Mouse (Mus musculus) limb, embryonic 13.5 days (tissue): ENCODE measurements around the gene Trip13. TPM values are rescaled to one million over a fixed set of nuclear protein-coding genes. Genes with fewer than 3 reads are reported as not detected.

Experiments
- ATAC-seq: fragments of 200-750 bp; cut with Nextera tagmentation; 2 replicates; pipeline ENCODE4 v1.8.0; 2017; ENCODE audit warnings: low read depth, moderate number of reproducible peaks, moderate TSS enrichment; ENCODE audit not compliant: low FRiP score
- H3K27ac ChIP-seq: fragments of 300-500 bp; sonication (generic); 2 replicates; pipeline ENCODE4 v1.5.1; 2015; ENCODE audit warnings: inconsistent platforms, mild to moderate bottlenecking, moderate library complexity
- H3K27me3 ChIP-seq: fragments of 300-500 bp; sonication (generic); 2 replicates; pipeline ENCODE4 v1.6.1; 2015; ENCODE audit warnings: mild to moderate bottlenecking, inconsistent platforms
- H3K36me3 ChIP-seq: fragments of 300-500 bp; sonication (generic); 2 replicates; pipeline ENCODE4 v1.6.1; 2015; ENCODE audit warnings: inconsistent platforms, mild to moderate bottlenecking, moderate library complexity
- H3K4me1 ChIP-seq: fragments of 300-500 bp; sonication (generic); 2 replicates; pipeline ENCODE4 v1.6.1; 2015; ENCODE audit warnings: inconsistent platforms
- H3K4me2 ChIP-seq: fragments of 300-500 bp; sonication (generic); replicated peaks from 2 replicates; pipeline ENCODE4 v1.6.1; 2015; ENCODE audit warnings: inconsistent platforms, mild to moderate bottlenecking, moderate library complexity
- H3K4me3 ChIP-seq: fragments of 300-500 bp; sonication (generic); 2 replicates; pipeline ENCODE4 v1.5.1; 2015; ENCODE audit warnings: moderate library complexity, mild to moderate bottlenecking, inconsistent platforms
- H3K9ac ChIP-seq: fragments of 300-500 bp; sonication (generic); 2 replicates; pipeline ENCODE4 v1.6.1; 2015; ENCODE audit warnings: mild to moderate bottlenecking, inconsistent platforms
- H3K9me3 ChIP-seq: fragments of 300-500 bp; sonication (generic); 2 replicates; pipeline ENCODE4 v1.6.1; 2016; ENCODE audit warnings: inconsistent platforms
- WGBS: fragments of 180-500 bp; shearing (Covaris S2); methylation state at CpG from one replicate; pipeline ENCODE4 v1.1.7; 2015; 5-methylcytosine and 5-hydroxymethylcytosine counted together
- polyA plus RNA-seq: library from polyadenylated mRNA; unstranded; fragments of >200 nt; fragmentation: Nextera tagmentation; extraction: Ambion mirVana; gene quantifications from 2 replicates; pipeline ENCODE4 v1.2.1, GENCODE M21; 2015

The Trip13 gene
- polyA plus RNA-seq, result 42.9 and 43.8 TPM in 2 replicates

DNA sequence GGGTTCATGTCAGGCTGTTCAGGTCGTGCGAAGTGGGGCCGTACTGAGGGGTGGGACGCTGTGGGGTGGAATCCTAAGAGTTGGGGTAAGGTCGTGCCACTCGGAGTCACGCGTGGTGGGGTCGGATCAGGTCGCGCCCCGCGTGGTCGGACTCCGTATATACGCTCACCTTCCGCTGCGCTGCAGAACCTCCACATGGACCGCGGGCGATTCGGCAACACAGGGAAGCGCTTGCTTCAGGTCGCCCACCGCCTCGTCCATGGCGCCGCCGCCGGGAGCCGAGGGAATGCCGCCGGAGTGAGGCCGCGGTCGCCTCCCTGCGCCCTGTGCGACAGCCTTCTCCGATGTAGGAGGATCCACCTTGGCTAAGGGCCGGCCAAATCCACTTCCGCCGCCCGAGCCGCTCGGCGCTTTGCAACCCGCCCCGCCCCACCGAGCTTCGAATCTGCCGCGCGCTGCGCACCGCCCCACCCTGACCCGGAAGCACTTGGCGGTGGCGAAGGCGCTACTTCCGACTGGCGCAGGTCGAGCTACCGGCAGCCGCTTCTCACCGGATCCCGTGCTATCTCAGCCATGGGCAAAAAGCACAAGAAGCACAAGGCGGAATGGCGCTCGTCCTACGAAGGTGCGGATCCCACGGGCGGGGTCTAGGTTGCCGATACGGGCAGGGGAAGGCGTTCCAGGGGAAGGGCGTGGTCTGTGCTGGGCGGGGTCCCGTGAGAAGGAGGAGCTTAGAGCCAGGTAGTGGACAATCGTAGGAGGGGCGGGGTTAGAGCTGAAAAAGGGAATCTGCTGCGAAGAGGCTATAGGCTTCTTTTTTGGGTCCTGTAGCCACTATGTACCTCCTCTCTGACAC, at the start of gene Trip13, which contains the start of gene Brd9:
Gene Trip13 (minus strand): TSS at position 464 of the 856 bp plus-strand sequence.
Gene Brd9 (plus strand): TSS at position 491 of the 856 bp plus-strand sequence.
- Histone ChIP-seq H3K4me2 (peak within 1 kb of the TSS; percentile 69), H3K27me3 (no peaks in the 10 kb centered on the region), H3K36me3 (peaks cover 58% of the 10 kb centered on the region), H3K27ac (peak within 1 kb of the TSS; percentile 83), H3K4me1 (peaks cover 15% of the 10 kb centered on the region), H3K9ac (peak within 1 kb of the TSS; percentile 75), H3K9me3 (no peaks in the 10 kb centered on the region), H3K4me3 (peak within 1 kb of the TSS; percentile 80)
- ATAC-seq, result peak; percentile 97
- WGBS, result under 1% methylated on average over 81 of the region's 82 CpGs

DNA sequence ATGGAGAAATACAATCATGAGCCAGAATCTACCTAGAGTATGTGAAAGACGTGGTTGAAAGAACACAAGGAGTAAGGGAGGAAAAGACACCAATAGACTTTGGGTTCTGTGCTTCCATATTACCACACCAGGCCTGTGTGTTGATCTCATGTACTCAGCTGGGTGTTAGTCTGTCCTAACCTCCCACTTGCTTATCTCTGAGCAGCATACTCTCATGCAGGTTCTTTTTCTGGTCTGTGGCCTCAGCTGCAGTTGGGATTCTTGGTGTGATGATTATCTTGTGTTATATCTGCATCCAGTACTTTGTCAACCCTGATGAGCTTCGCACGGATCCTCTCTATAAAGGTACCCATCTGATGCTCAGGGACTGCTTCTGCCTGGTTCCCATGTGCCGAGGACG, 39.4 kb upstream of the Trip13 start:
- Histone ChIP-seq H3K4me2 (no peak overlapping the region), H3K27me3 (no peaks in the 10 kb centered on the region), H3K9ac (no peak overlapping the region), H3K36me3 (no peaks in the 10 kb centered on the region), H3K9me3 (no peaks in the 10 kb centered on the region), H3K4me1 (no peaks in the 10 kb centered on the region), H3K4me3 (no peak overlapping the region), H3K27ac (no peak overlapping the region)
- ATAC-seq, result no peak
- WGBS, result 82% methylated on average over 5 of the region's 5 CpGs

DNA sequence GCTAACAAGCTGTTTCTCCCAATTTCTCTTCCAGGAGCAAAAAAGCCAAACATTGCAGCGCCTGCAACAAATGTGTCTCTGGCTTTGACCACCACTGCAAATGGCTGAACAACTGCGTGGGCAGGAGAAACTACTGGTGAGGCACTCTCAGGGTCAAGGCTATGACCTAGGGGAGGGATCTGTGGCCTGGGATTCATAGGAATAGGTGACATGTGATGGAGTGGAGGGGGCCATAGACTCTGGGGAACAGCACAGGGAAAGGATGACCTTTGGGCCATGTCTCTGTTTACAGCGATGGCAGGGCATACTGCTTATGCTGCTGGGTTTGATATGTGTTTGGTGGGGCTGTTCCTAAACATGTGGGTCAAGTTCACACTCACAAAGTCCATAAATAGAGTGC, 36.9 kb upstream of the Trip13 start:
- WGBS, result 84% methylated on average over 3 of the region's 3 CpGs
- Histone ChIP-seq H3K27ac (no peak overlapping the region), H3K27me3 (no peaks in the 10 kb centered on the region), H3K36me3 (no peaks in the 10 kb centered on the region), H3K4me3 (no peak overlapping the region), H3K9me3 (no peaks in the 10 kb centered on the region), H3K9ac (no peak overlapping the region), H3K4me1 (no peaks in the 10 kb centered on the region), H3K4me2 (no peak overlapping the region)
- ATAC-seq, result no peak

DNA sequence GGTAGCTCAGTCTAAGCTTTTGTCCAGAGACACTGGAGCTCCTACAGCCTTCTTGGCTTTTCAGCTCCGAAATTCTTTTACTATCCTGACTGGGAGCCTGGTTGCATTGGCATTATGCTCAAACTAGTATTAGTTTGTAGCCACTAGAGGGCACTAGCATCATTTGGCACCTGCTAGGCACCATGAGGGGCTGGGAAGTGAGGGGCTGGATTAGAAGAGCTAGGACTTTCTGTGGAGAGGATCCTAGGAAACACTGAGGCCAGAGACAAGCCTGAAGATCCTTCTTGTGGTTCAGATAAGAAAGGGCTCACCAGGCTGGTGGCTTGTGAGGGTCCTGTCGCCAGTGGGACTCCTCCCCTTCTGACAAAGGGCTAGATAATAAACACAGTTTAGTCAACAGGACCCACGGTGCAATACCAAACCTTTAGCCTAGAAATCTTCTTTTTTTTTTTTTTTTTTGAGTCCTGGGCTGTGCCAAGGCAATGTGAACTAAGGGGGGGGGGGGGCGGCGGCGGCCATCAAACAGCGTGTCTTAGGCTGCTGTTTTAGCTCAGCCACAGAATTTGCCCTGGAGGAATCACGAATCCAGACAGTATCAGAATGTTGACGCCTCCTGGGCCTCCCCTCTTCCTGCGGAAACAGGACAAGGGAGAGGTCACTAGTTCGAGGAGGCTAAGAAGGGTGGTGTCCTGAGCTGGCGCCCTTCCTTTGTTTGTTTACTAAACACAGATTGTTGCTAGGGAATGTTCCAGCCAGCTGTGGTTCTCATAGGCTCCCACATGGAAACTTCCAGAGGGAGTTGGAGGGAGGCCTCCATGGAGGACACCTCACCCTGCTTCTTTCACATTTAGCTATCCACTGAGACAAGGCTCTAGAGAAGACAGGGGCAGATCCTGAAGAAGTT, 33.2 kb upstream of the Trip13 start:
- WGBS, result 31% methylated on average over 12 of the region's 12 CpGs
- H3K4me2 ChIP-seq, result peak overlapping the region; percentile 17

GRCm38 (mm10) chr13:73963551-73963950, 26.0 kb upstream of the Trip13 start, which contains the start of gene Zdhhc11:
Gene Zdhhc11 (plus strand): TSS chr13:73963851.
- H3K36me3 ChIP-seq, result peaks cover 40% of the 10 kb centered on the region
- no peak within 1 kb of the TSS for H3K9ac ChIP-seq
- H3K4me2 ChIP-seq, result no peak within 1 kb of the TSS
- 85% methylated on average over 5 of the region's 5 CpGs for WGBS
- no peaks in the 10 kb centered on the region for H3K4me1 ChIP-seq
- 0 out of 2 replicates have a peak, but pooled peaks cover 4% of the 10 kb centered on the region for H3K27me3 ChIP-seq
- H3K9me3 ChIP-seq, result no peaks in the 10 kb centered on the region
- ATAC-seq, result no peak
- no peak within 1 kb of the TSS for H3K27ac ChIP-seq
- no peak within 1 kb of the TSS for H3K4me3 ChIP-seq

More for the DNA sequence above, 33.2 kb upstream of the Trip13 start:
- Histone ChIP-seq H3K27me3 (0 out of 2 replicates have a peak, but pooled peaks cover 3% of the 10 kb centered on the region), H3K4me1 (no peaks in the 10 kb centered on the region), H3K9me3 (no peaks in the 10 kb centered on the region), H3K36me3 (no peaks in the 10 kb centered on the region), H3K9ac (no peak overlapping the region), H3K27ac (no peak overlapping the region), H3K4me3 (no peak overlapping the region)
- peak; percentile 82 for ATAC-seq

DNA sequence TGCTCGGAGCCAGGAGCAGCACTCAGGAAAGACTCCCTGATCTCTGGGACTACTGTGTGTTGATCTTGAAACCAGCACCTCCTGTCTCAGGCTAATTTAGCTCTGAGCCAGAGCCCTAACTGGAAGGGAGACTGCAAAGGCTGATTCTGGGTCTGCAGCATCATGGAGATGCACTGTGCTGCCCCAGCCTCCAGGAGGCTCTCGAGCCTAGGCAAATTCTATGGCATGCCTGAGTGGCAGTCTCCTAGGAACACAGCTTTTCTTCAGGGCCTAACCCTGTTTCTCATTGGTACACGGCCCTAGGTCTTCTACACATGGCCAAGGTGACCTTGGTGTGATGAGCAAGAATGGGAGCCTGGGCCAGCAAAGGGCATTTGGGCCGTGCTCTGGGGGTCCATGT, 23.6 kb upstream of the Trip13 start:
- Histone ChIP-seq H3K27me3 (0 out of 2 replicates have a peak, but pooled peaks cover 4% of the 10 kb centered on the region), H3K27ac (no peak overlapping the region), H3K36me3 (peaks cover 63% of the 10 kb centered on the region), H3K9ac (no peak overlapping the region), H3K9me3 (no peaks in the 10 kb centered on the region), H3K4me3 (no peak overlapping the region), H3K4me1 (no peaks in the 10 kb centered on the region), H3K4me2 (no peak overlapping the region)
- WGBS, result 87% methylated on average over 4 of the region's 4 CpGs
- ATAC-seq, result no peak

DNA sequence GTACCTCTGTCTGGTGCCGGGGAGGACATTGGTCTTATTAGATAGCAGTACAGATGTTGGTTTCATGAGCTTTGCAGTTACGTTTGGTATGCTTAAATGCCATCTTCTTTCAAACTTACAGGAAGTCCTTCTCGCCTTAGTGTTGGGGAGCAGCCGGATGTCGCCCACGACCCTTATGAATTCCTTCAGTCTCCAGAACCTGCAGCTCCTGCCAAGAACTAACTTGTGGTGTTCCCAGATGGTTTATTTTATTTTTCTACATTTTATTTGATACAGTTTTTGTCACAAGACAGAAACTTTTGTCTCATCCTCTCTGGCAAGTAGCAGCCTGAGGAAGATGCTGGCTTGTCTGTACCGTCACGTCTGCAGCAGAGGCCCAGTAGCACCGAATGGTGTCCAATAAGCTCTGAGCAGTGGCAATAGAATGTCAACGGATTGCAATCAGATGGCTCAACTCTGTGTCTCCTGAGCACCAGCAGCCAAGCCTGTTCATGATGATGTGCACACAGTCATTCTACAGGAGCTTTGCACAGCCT, 22.6 kb upstream of the Trip13 start:
- WGBS, result 91% methylated on average over 10 of the region's 10 CpGs
- H3K4me3 ChIP-seq, result no peak overlapping the region
- peaks cover 73% of the 10 kb centered on the region for H3K36me3 ChIP-seq
- H3K4me2 ChIP-seq, result no peak overlapping the region
- H3K4me1 ChIP-seq, result no peaks in the 10 kb centered on the region
- ATAC-seq, result no peak
- H3K9ac ChIP-seq, result no peak overlapping the region
- H3K27ac ChIP-seq, result no peak overlapping the region
- no peaks in the 10 kb centered on the region for H3K9me3 ChIP-seq
- no peaks in the 10 kb centered on the region for H3K27me3 ChIP-seq

GRCm38 (mm10) chr13:73955531-73955930, 17.9 kb upstream of the Trip13 start:
- Histone ChIP-seq H3K4me3 (no peak overlapping the region), H3K36me3 (peaks cover 97% of the 10 kb centered on the region), H3K27me3 (no peaks in the 10 kb centered on the region), H3K27ac (no peak overlapping the region), H3K9me3 (no peaks in the 10 kb centered on the region), H3K9ac (no peak overlapping the region), H3K4me1 (no peaks in the 10 kb centered on the region), H3K4me2 (no peak overlapping the region)
- no peak for ATAC-seq
- 87% methylated on average over 5 of the region's 5 CpGs for WGBS

DNA sequence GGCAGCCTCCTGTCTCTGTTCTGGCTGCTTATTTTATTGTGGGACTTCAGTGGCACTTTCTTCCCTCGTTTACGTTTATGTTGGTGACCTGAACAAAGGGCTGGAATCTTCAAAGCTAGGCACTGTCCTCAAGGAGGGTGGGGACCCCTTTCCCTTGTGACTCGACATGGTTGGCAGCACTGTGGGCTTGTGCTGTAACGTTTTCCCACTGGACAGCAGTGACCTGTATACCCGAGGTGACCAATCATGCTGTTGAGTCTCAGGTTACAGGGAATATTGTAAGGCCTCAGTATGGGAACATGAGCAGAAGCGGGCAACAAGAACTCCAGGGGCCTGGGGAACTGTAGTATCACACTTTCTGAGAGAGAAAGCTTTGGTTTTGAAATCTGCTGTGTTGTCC, 17.1 kb upstream of the Trip13 start:
- Histone ChIP-seq H3K27ac (no peak overlapping the region), H3K4me2 (no peak overlapping the region), H3K4me3 (no peak overlapping the region), H3K9ac (no peak overlapping the region), H3K36me3 (peaks cover 97% of the 10 kb centered on the region), H3K9me3 (no peaks in the 10 kb centered on the region), H3K27me3 (no peaks in the 10 kb centered on the region), H3K4me1 (no peaks in the 10 kb centered on the region)
- 44% methylated on average over 6 of the region's 6 CpGs for WGBS
- ATAC-seq, result no peak

DNA sequence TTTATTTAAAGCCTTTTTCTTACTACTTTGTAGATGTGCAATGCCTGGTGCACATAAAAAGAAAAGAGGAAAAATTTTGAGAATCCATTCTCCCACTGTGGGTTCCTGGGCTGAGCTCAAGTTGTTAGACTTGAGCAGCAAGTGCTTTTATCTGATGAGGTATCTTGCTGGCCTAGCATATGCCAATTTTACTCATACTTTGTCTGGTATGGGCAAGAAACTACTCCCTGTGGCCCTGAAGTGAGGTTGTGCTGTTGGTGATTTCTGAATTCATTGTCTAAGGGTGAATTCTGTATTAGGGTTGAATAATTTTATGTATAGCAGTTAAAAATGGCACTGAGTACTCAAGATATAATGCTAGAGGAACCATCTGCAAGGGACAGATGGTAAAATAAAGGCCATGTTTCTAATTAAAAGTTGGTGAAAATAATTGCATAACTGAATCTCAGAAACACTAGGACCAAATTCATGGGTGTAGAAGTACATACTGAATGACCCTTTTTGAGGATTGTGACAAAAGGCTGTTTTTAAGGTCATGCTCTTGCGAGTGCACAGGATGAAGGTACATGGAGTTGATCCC, 16.1 kb upstream of the Trip13 start:
- Histone ChIP-seq H3K27ac (no peak overlapping the region), H3K4me1 (no peaks in the 10 kb centered on the region), H3K9me3 (no peaks in the 10 kb centered on the region), H3K9ac (no peak overlapping the region), H3K4me2 (no peak overlapping the region), H3K27me3 (no peaks in the 10 kb centered on the region), H3K4me3 (no peak overlapping the region), H3K36me3 (peaks cover 97% of the 10 kb centered on the region)
- ATAC-seq, result no peak
- 96% methylated on average over 1 of the region's 1 CpGs for WGBS

- Histone ChIP-seq H3K4me1 (no peaks in the 10 kb centered on the region), H3K9me3 (no peaks in the 10 kb centered on the region), H3K9ac (no peak overlapping the region), H3K27me3 (no peaks in the 10 kb centered on the region), H3K27ac (no peak overlapping the region), H3K4me3 (no peak overlapping the region), H3K4me2 (no peak overlapping the region), H3K36me3 (peaks cover 93% of the 10 kb centered on the region)
- ATAC-seq, result no peak
- WGBS, result 87% methylated on average over 9 of the region's 9 CpGs
Measured at GRCm38 (mm10) chr13:73944606-73945005, 7.0 kb upstream of the Trip13 start.
